Mouse (Mus musculus) embryo, embryonic 10.5 days (tissue): Measurements from ENCODE around the gene Gm26558.

Experiments
- DNase-seq: peaks from one replicate; pipeline ENCODE4 v3.0.0-alpha.2; 2015; ENCODE audit warnings: low spot score

The Gm26558 gene

DNA sequence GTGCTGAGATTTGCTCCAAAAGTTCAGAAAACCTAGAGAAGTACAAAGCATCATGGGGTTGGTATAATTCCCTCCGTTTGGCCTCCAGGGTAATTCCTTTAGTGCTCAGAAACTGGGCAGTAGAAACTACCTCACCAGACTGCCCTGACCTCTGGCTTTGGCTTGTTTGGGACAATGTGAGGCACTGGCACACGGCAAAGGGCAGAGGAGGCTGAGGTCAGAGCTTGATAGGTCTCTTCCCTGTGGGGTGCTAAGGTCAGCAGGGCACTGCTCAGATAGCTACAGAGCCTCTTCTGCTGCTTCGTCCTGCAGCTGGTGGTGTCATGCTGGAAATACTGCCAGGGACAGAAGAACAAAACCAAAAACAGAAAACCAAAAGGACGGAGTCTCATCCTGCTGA, 14.2 kb downstream of the Gm26558 start:
- no peak for DNase-seq

- no peak for DNase-seq
These were observed 16.6 kb downstream of the Gm26558 start for GRCm38 (mm10) chr2:70645266-70645780.

DNA sequence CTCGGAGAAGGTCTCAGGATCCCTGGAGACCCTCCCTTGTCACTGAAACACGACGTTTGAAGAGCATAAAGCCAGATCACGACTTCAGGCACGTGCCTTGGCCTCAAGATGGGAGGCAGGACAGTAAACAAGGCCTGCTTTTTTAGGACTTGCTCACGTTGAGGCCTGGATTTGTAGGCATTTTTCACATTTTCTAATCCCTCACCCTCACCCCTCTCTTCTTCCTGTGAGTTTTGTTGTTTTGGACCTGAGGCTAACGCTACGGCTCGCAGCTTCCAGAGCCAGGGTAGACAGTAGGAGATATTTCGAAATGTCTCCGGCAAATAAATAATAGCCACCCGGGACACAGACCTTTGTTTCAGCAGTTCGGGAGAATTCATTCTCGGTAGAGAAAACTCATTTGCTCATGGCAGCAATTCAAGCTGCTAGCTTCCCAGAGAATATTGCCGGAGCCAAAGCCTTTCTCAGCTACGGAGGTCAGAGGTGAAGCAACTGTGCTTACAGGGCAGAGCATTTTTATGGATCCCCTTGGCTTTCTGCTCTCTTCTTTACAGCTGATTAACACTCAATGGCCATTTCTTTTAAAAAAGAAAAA, 18.8 kb downstream of the Gm26558 start:
- peak; percentile 46 for DNase-seq

DNA sequence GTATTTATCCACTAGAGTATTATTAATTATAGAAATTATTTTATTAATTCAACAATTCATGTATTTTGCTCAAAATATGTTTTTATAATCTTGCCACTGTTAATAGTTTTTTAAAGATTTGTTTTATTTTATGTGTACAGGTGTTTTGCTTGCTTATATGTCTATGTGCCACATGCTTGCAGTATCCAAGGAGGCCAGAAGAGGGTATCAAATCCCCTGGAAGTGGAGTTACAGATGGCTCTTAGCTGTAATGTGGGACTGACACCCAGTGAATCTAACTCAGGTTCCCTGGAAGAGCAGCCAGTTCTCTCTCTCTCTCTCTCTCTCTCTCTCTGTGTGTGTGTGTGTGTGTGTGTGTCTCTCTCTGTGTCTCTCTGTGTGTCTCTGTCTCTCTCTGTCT, 20.9 kb downstream of the Gm26558 start:
- DNase-seq, result no peak

DNA sequence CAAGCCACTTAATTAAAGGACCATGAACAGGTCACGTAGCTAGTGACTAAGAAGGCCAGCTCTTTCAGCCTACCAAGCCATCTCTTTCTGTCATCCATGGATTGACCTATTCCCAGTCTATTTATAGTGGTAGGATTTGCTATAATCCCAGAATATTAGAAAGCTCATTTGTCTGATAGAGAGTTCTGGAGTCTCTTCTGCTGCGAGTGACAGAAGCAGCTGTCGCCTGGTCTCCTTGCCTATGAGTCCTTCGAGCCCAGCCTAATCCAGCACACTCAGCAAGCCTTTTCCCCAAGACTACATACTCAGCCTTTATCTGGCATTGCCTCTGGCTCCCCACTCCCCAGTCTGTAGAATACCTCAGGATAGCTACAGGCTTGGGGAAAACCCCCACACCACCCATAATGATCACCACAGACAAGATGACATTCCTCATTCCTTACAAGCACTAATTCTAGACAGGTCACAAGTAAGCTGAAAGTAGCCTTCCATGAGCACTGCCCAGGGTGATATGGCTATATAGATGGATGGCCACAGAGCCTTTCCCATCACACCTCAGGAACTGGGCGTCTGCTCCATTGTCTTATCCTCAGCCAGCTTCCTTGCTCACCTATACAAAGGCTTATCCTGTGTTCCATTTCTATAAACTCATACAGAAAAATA, 27.7 kb downstream of the Gm26558 start:
- DNase-seq, result no peak

DNA sequence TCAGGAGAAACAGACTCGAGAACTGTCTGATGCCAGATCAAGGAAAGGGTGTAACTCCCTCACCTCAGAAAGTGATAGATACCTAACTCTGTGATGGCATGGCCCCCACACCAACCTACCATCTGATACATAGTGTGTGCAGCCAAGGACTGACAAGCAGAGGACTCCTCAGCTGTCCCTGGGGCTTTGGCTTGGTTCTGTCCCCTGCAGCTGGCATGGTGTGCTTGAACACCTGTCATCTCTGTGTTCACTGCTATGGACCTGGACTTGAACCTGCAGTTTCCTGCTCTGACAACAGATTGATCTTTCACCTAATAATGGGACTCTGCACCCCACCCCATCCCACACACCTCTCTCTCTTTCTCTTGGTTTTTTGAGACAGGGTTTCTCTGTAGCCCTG, 29.5 kb downstream of the Gm26558 start:
- DNase-seq, result no peak

- DNase-seq, result no peak
These were observed 30.6 kb downstream of the Gm26558 start for GRCm38 (mm10) chr2:70631321-70631720.

- no peak for DNase-seq
These were observed 32.0 kb downstream of the Gm26558 start for GRCm38 (mm10) chr2:70629921-70630320.

GRCm38 (mm10) chr2:70629339-70629761, 32.6 kb downstream of the Gm26558 start:
- DNase-seq, result peak; percentile 75

GRCm38 (mm10) chr2:70628397-70628796, 33.5 kb downstream of the Gm26558 start:
- no peak for DNase-seq

DNA sequence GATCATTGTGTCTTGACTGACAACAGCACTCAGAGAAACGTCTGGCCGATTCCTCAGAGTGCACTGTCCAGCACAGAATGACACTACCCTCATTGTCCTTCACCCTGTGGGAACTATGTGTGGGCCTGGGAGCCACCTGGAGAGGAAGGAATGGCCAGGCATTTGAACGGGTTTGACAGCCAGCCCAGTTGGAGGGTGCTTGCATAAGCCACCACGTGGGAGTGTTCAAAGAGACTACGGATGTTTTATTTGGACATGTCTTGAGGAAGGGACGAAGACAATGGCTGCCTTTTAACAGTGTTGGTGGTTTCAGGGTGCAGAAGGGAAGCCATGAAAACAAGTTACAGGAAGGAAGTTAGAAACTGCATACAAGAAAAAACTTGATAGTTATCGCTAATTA, 36.1 kb downstream of the Gm26558 start:
- DNase-seq, result no peak

DNA sequence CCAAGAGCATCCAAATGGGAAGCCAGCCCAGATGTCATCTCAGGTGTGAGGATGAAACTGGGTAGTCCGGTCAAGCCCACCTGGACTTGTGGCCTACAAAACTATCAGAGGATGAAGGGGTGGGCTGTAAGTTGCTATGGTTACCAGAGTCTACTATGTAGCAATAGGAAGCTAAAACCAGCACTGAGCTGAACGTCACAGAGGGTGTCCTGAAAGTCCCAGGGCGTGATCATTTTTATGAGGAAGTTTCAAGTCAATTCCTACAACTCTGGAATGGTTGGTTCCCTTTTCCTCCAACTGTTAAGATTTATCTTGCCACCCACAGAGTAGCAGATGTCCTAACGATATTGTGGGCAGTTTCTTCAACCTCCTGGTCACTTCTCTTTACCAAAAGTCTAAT, 39.7 kb downstream of the Gm26558 start:
- no peak for DNase-seq

DNA sequence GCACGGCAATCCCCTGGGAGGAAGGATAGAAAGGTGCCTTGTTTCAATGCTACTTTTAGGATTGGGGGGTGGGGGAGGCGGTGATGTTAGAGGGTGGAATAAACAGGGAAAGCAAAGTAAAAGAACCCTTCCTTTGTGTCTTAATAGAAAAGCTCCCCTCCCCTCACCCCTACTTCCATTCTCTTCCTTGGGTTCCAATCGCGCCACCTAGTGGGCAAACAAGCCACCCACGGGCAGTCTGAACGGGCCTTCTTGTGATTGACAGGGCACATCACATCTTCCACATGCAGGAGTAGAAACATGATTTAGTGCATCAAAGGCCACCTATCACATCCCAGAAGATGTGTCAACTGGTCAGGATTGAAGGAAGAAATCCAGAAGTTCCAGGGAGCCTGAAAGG, 41.7 kb downstream of the Gm26558 start:
- peak; percentile 86 for DNase-seq

DNA sequence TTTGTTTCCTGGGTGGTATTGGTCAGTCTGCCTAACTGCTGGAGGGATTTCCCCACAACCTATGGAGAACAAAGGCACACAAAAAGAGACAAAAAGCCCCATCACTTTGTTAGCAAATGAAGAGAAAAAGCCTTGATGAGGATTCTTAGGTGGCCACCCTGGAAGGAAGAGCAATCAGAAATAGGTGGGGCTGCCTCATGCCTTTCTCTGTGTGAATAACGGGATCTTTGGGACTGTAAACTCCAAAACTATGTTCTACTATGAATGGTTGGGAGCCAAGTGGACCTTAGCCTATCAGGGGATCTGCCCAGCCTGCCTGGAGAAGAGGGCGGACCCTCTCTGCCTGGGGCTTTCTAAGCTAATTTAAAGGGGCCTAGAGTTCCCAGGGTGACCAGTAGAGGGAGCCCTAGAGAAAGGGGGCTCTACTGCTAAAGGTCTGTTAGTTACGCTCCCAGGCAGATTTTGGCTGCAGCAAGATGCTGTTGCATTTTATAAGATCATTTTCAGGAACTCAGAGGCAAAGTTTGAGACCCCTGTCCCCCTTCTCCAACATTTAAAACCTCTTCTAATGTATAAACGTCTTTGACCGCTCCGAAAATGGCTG, 42.6 kb downstream of the Gm26558 start:
- no peak for DNase-seq

GRCm38 (mm10) chr2:70616617-70617016, 45.3 kb downstream of the Gm26558 start:
- DNase-seq, result no peak

DNA sequence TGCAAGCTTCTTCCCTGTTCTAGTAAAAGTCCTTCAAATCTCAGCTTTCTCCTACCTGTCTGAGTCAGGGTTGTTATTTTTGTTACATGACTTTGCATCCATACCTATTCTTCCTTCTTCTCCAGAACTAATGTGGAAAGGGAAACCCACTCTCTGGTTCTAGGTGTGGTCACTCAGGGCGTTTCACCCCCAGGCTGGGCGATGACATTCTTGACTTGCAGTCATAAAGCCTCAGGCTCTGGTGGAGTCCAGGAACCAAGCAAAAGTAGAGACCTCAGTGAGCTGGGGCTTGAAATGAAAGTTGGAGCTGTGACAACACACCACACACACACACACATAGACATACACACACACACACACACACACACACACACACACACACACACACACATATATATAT, 45.8 kb downstream of the Gm26558 start:
- DNase-seq, result no peak

DNA sequence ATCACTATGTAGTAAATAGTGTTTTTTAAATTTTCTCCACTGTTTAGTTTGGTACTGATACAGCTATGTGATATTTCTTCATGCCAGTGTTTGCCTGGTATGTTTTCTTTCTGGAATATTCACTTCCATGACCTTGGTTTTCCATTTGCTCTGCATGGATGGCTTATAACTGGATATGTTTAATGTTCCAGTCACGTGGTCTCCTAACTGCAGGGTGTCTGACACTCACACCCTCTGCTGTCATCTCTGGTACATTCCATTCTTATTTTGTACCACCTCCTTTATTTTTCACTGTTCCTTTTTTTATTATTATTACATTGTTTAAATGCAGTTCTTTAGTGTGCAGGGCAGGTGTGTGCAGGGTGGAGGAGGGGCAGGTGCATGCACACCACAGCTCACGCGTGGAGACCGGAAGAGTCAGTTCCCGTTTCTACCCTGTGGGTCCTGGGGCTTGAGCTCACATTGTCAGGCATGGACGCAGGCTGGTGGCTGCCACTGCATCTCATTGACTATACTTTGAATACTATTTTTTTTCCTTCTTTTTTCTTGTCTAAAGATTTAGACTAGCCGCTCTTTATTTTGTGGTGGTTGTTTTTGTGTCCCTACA, 47.1 kb downstream of the Gm26558 start:
- no peak for DNase-seq
